Mouse (Mus musculus) lung, postnatal 0 days (tissue): ENCODE data around the gene Macf1. TPM values are rescaled to one million over a fixed set of nuclear protein-coding genes. Genes with fewer than 3 reads are reported as not detected.
"Not testable (repeated sequence)": the region's sequence is repeated elsewhere in the genome, so short reads cannot be mapped to it uniquely, and the experiment has no call there.

Source experiments
- ATAC-seq: fragments of 200-750 bp; cut with Nextera tagmentation; 2 replicates; pipeline ENCODE4 v1.8.0; 2017; ENCODE audit warnings: moderate library complexity
- DNase-seq: peaks from one replicate; pipeline ENCODE4 v3.0.0-alpha.2; 2016; ENCODE audit warnings: low spot score
- H3K27ac ChIP-seq: fragments of 300-500 bp; sonication (generic); 2 replicates; pipeline ENCODE4 v1.5.1; 2014; ENCODE audit warnings: antibody characterized with exemption, mild to moderate bottlenecking, low read length, mixed read lengths
- H3K27me3 ChIP-seq: fragments of 300-500 bp; sonication (generic); replicated peaks from 2 replicates; pipeline ENCODE4 v1.6.1; 2014; ENCODE audit warnings: low read length, mixed read lengths; ENCODE audit not compliant: insufficient read depth
- H3K36me3 ChIP-seq: fragments of 300-500 bp; sonication (generic); 2 replicates; pipeline ENCODE4 v1.6.1; 2014; ENCODE audit warnings: low read length, mixed read lengths; ENCODE audit not compliant: insufficient read depth
- H3K4me1 ChIP-seq: fragments of 300-500 bp; sonication (generic); 2 replicates; pipeline ENCODE4 v1.6.1; 2014; ENCODE audit warnings: antibody characterized with exemption, low read depth, low read length, mixed read lengths; ENCODE audit not compliant: insufficient read depth
- H3K4me2 ChIP-seq: fragments of 300-500 bp; sonication (generic); replicated peaks from 2 replicates; pipeline ENCODE4 v1.6.1; 2014; ENCODE audit warnings: low read depth, mild to moderate bottlenecking, low read length, moderate library complexity, mixed read lengths
- H3K4me3 ChIP-seq: fragments of 300-500 bp; sonication (generic); 2 replicates; pipeline ENCODE4 v1.5.1; 2014; ENCODE audit warnings: low read depth, low read length
- H3K9ac ChIP-seq: fragments of 300-500 bp; sonication (generic); replicated peaks from 2 replicates; pipeline ENCODE4 v1.6.1; 2014; ENCODE audit warnings: low read depth, mild to moderate bottlenecking
- H3K9me3 ChIP-seq: fragments of 300-500 bp; sonication (generic); 2 replicates; pipeline ENCODE4 v1.6.1; 2016; ENCODE audit warnings: low read length, mixed read lengths
- CTCF ChIP-seq: IDR thresholded peaks from 2 replicates; pipeline ENCODE4 v1.5.1; 2016; ENCODE audit warnings: antibody characterized with exemption, mild to moderate bottlenecking
- EP300 ChIP-seq: IDR thresholded peaks from 2 replicates; pipeline ENCODE4 v1.6.1; 2016; ENCODE audit warnings: antibody characterized with exemption, mild to moderate bottlenecking, control low read depth
- WGBS: fragments of 180-500 bp; shearing (Covaris S2); extraction: QIAGEN DNeasy Blood & Tissue Kit; methylation state at CpG from one replicate; pipeline ENCODE4 v1.1.7; 2014; 5-methylcytosine and 5-hydroxymethylcytosine counted together
- polyA plus RNA-seq: library from polyadenylated mRNA; unstranded; fragments of >200 nt; fragmentation: Nextera tagmentation; extraction: Ambion mirVana; gene quantifications from 2 replicates; pipeline ENCODE4 v1.2.1, GENCODE M21; 2015

Gene Macf1
- polyA plus RNA-seq, 1 experiment from 2014 or later, result 181 TPM

GRCm38 (mm10) chr4:123331326-123331725 lies 352.8 kb downstream of the Macf1 start:
- H3K4me1 ChIP-seq, result no peaks in the 10 kb centered on the region
- no peak for DNase-seq
- no peak for TF ChIP-seq CTCF
- no peak for TF ChIP-seq EP300
- no peak for ATAC-seq
- WGBS, result 69% methylated on average over 4 of the region's 5 CpGs
- no peak overlapping the region for H3K4me3 ChIP-seq
- no peak overlapping the region for H3K9ac ChIP-seq
- H3K36me3 ChIP-seq, result no peaks in the 10 kb centered on the region
- H3K9me3 ChIP-seq, result no peaks in the 10 kb centered on the region
- no peak overlapping the region for H3K4me2 ChIP-seq
- no peaks in the 10 kb centered on the region for H3K27me3 ChIP-seq
- no peak overlapping the region for H3K27ac ChIP-seq

DNA sequence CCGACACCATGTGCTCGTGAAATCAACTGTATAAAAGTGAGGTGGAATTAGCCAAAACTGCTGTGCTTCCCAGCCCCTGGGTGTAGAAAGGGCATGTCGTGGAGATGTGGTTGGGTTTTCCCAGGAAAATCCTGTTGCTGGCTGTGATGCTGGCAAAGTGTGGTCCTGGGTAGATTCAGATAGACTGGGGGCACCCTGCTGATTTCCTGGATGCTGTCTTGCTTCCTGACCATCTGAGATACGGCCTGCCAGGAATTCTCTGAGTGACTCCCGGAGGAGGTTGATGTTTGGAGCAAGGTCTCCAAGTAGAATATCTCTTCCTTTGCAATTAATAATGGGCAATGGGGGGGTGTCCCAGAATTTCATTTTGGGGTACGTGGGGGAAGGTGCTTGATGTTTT lies 355.2 kb downstream of the Macf1 start:
- Histone ChIP-seq H3K4me1 (no peaks in the 10 kb centered on the region), H3K9me3 (no peaks in the 10 kb centered on the region), H3K27me3 (no peaks in the 10 kb centered on the region), H3K4me2 (no peak overlapping the region), H3K9ac (no peak overlapping the region), H3K4me3 (no peak overlapping the region), H3K36me3 (no peaks in the 10 kb centered on the region), H3K27ac (no peak overlapping the region)
- no peak for DNase-seq
- TF ChIP-seq EP300 (no peak), CTCF (no peak)
- WGBS, result 58% methylated on average over 6 of the region's 6 CpGs
- no peak for ATAC-seq

DNA sequence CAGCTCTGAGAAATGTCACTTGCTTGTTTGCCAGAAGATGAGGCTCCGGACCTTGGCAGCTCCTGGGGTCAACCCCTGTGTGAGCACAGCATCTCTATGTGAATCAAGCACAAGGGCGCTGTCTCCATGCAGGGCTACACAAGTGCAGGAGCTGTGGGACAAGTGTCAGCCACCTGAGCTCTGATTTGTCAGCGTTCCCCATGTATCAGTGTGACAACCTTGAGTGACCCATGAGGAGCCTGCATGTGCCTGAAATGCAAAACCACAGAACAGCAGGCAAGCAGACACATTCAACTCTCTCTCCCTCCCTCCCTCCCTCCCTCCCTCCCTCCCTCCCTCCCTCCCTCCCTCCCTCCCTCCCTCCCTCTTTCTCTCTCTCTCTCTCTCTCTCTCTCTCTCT lies 356.5 kb downstream of the Macf1 start:
- WGBS, result 54% methylated on average over 3 of the region's 3 CpGs
- H3K27me3 ChIP-seq, result no peaks in the 10 kb centered on the region; the same call in 1 of the 2 replicates
- DNase-seq, result no peak

GRCm38 (mm10) chr4:123326087-123326486 lies 358.1 kb downstream of the Macf1 start:
- no peaks in the 10 kb centered on the region; the same call in 1 of the 2 replicates for H3K27me3 ChIP-seq
- H3K9ac ChIP-seq, result no peak overlapping the region
- no peak for DNase-seq
- no peak overlapping the region for H3K4me3 ChIP-seq
- H3K36me3 ChIP-seq, result no peaks in the 10 kb centered on the region
- 62% methylated on average over 3 of the region's 3 CpGs for WGBS
- no peak overlapping the region for H3K4me2 ChIP-seq
- TF ChIP-seq CTCF, result no peak
- TF ChIP-seq EP300, result no peak
- H3K9me3 ChIP-seq, result no peaks in the 10 kb centered on the region
- H3K4me1 ChIP-seq, result no peaks in the 10 kb centered on the region
- no peak overlapping the region for H3K27ac ChIP-seq
- ATAC-seq, result no peak

More for the DNA sequence above, 356.5 kb downstream of the Macf1 start:
- H3K9ac ChIP-seq, result no peak overlapping the region
- TF ChIP-seq EP300, result no peak
- TF ChIP-seq CTCF, result no peak
- no peak overlapping the region for H3K27ac ChIP-seq
- no peak for ATAC-seq
- no peaks in the 10 kb centered on the region for H3K9me3 ChIP-seq
- H3K4me3 ChIP-seq, result no peak overlapping the region
- no peaks in the 10 kb centered on the region for H3K36me3 ChIP-seq
- no peaks in the 10 kb centered on the region for H3K4me1 ChIP-seq
- H3K4me2 ChIP-seq, result no peak overlapping the region

DNA sequence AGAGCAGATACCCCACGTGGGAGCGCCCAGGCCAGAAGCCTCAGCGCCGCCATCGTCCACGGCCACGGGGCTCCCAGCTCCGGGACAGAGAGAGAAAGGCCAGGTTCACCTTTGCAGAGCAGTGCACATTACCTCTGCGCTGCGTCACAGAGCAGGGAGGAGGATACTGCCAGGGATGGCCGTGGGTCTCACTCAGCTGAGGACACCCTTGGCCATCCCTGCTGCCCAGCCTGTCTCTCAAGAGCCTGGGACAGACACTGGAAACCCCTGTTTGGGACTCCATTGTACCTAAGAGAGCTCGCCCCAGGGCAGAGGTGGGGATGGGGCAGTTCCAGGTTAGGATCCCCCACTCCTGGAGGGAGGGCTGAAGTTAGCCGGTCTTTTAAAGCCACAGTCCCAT lies 360.6 kb downstream of the Macf1 start, which contains the start of gene Oxct2a:
TSS of gene Oxct2a (minus strand) at position 101 of the 400 bp plus-strand sequence.
- 0 out of 2 replicates have a peak within 1 kb of the TSS, but pooled peaks have one; percentile 14 for H3K4me2 ChIP-seq
- WGBS, result 11% methylated on average over 12 of the region's 13 CpGs
- no peaks in the 10 kb centered on the region for H3K9me3 ChIP-seq
- no peak within 1 kb of the TSS for H3K9ac ChIP-seq
- no peak for ATAC-seq
- H3K27me3 ChIP-seq, result no peaks in the 10 kb centered on the region; the same call in 1 of the 2 replicates
- H3K4me1 ChIP-seq, result no peaks in the 10 kb centered on the region
- no peaks in the 10 kb centered on the region for H3K36me3 ChIP-seq
- no peak for DNase-seq
- no peak within 1 kb of the TSS for H3K27ac ChIP-seq
- H3K4me3 ChIP-seq, result no peak within 1 kb of the TSS
- TF ChIP-seq EP300 (no peak), CTCF (no peak)

DNA sequence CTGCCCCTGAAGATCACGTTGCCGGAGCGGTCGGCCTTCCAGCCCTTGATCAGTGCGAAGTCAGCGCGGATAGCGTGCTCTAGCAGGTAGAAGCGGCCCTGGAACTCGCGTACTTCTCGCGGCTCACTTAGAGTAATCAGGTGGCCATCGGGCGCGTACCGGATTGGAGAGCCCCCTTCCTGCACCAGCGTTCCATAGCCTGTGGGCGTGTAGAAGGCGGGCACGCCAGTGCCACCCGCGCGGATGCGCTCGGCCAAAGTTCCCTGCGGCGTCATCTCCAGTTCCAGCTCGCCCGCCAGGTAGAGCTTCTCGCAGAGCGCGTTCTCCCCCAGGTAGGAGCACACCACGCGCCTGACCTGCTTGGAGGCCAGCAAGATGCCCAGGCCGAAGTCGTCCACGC lies 361.2 kb downstream of the Macf1 start:
- not testable (repeated sequence) for H3K27me3 ChIP-seq, H3K27ac ChIP-seq, H3K9me3 ChIP-seq, H3K4me2 ChIP-seq, H3K4me1 ChIP-seq, H3K9ac ChIP-seq, DNase-seq, H3K4me3 ChIP-seq, H3K36me3 ChIP-seq
- peak; percentile 37; the same call in 1 of the 2 replicates for ATAC-seq
- 25% methylated on average over 14 of the region's 38 CpGs for WGBS

DNA sequence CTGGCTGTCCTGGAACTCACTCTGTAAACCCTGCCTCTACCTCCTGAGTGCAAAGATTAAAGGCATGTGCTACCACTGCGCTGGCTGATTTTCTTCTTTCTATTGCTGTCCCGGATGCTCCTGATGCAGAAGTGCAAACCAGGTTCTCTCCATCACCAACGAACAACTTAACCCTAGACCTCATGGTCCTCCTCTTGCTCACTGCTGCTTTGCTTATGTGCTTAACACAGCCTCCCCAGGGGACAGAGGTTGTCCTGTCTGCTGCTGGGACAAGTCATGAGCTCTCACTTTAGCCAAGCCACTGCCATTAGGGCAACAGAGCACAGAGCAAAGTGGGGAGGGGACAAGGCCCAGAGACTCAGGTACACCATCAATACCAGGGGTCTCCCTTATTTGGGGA lies 369.7 kb downstream of the Macf1 start:
- no peak overlapping the region for H3K9ac ChIP-seq
- no peaks in the 10 kb centered on the region for H3K4me1 ChIP-seq

More for the DNA sequence above, 369.7 kb downstream of the Macf1 start:
- Histone ChIP-seq H3K27ac (no peak overlapping the region), H3K27me3 (no peaks in the 10 kb centered on the region), H3K4me3 (no peak overlapping the region), H3K4me2 (no peak overlapping the region), H3K9me3 (no peaks in the 10 kb centered on the region), H3K36me3 (no peaks in the 10 kb centered on the region)
- ATAC-seq, result no peak
- 77% methylated on average over 3 of the region's 3 CpGs for WGBS
- no peak for DNase-seq
- TF ChIP-seq EP300 (no peak), CTCF (no peak)
